Mouse (Mus musculus) intestine, postnatal 0 days (tissue): ENCODE data around the gene Egln1. TPM values are rescaled to one million over a fixed set of nuclear protein-coding genes. Genes with fewer than 3 reads are reported as not detected.

Source experiments
- ATAC-seq: fragments of 200-750 bp; cut with Nextera tagmentation; 2 replicates; pipeline ENCODE4 v1.8.0; 2017; ENCODE audit warnings: mild to moderate bottlenecking, moderate TSS enrichment, moderate library complexity
- H3K27ac ChIP-seq: fragments of 300-500 bp; sonication (generic); 2 replicates; pipeline ENCODE4 v1.5.1; 2014; ENCODE audit warnings: mild to moderate bottlenecking, low read depth, low read length, moderate library complexity
- H3K27me3 ChIP-seq: fragments of 300-500 bp; sonication (generic); replicated peaks from 2 replicates; pipeline ENCODE4 v1.6.1; 2014; ENCODE audit warnings: low read length, mixed read lengths; ENCODE audit not compliant: control insufficient read depth, insufficient read depth
- H3K36me3 ChIP-seq: fragments of 300-500 bp; sonication (generic); 2 replicates; pipeline ENCODE4 v1.6.1; 2014; ENCODE audit warnings: mild to moderate bottlenecking, moderate library complexity; ENCODE audit not compliant: control insufficient read depth, insufficient read depth
- H3K4me1 ChIP-seq: fragments of 300-500 bp; sonication (generic); replicated peaks from 2 replicates; pipeline ENCODE4 v1.6.1; 2014; ENCODE audit warnings: antibody characterized with exemption, low read length, mixed read lengths; ENCODE audit not compliant: control insufficient read depth, insufficient read depth
- H3K4me2 ChIP-seq: fragments of 300-500 bp; sonication (generic); replicated peaks from 2 replicates; pipeline ENCODE4 v1.6.1; 2014; ENCODE audit warnings: low read depth, mild to moderate bottlenecking, moderate library complexity
- H3K4me3 ChIP-seq: fragments of 300-500 bp; sonication (generic); 2 replicates; pipeline ENCODE4 v1.5.1; 2014; ENCODE audit warnings: low read depth, low read length
- H3K9ac ChIP-seq: fragments of 300-500 bp; sonication (generic); 2 replicates; pipeline ENCODE4 v1.6.1; 2014; ENCODE audit warnings: mild to moderate bottlenecking, low read depth, low read length
- H3K9me3 ChIP-seq: fragments of 300-500 bp; sonication (generic); 2 replicates; pipeline ENCODE4 v1.6.1; 2016; ENCODE audit warnings: mixed run types; ENCODE audit not compliant: control insufficient read depth
- CTCF ChIP-seq: sonication (generic); IDR thresholded peaks from 2 replicates; pipeline ENCODE4 v1.5.1; 2016; ENCODE audit warnings: low read depth, mild to moderate bottlenecking, control low read depth, antibody characterized with exemption, moderate library complexity
- WGBS: fragments of 180-500 bp; shearing (Covaris S2); extraction: QIAGEN DNeasy Blood & Tissue Kit; methylation state at CpG from one replicate; pipeline ENCODE4 v1.1.7; 2014; 5-methylcytosine and 5-hydroxymethylcytosine counted together
- polyA plus RNA-seq: library from polyadenylated mRNA; unstranded; fragments of >200 nt; fragmentation: Nextera tagmentation; extraction: Ambion mirVana; gene quantifications from 2 replicates; pipeline ENCODE4 v1.2.1, GENCODE M21; 2015

Egln1 gene
- 8.2 and 8.5 TPM in 2 replicates for polyA plus RNA-seq

DNA sequence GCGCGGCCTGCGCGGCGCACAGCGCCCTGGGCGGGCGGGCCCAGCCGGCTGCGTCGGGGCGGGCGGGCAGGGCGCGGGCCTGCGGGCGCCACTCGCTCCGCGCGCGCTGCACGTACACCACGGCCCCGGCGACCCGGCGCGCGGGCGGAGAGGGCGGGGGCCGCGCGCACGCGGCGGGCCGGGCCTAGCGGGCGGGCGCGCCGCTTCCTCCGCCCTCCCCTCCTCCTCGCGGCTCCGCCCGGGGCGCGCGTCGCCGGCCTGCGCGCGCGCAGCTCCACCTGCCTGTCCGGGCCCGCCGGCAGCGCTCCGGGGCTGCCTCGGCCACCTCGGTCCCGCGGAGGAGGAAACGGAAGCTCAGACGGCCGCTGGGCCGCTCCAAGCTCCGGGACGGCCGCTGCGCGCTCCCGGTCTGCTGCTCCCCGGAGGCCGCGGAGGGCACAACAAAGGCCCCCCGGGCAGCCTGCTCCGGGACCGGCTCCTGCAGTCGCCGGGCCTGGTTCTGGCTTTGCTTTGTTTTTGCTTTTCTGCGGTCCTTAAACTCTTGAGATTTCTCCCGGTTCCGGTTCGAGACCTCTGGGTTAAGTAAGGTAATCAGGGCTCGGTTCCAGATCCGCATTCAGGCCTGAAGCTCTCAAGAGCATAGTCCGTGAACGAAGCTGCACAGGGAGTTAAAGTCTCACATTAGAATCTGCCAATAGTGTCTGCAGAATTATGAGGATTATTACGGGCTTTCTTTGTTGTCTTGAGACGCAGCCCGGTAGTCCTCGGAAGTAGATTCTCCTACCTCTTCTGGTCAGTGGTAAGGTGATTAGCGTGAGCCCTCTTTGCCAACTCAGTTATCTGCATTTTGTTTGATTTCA lies at the start of gene Egln1:
TSS of gene Egln1 (minus strand) at position 116 of the 860 bp plus-strand sequence.
- Histone ChIP-seq H3K27ac (peak within 1 kb of the TSS; percentile 90), H3K9me3 (no peaks in the 10 kb centered on the region), H3K36me3 (no peaks in the 10 kb centered on the region), H3K4me1 (peaks cover 5% of the 10 kb centered on the region; the same call in 1 of the 2 replicates), H3K4me3 (peak within 1 kb of the TSS; percentile 78), H3K27me3 (no peaks in the 10 kb centered on the region), H3K4me2 (peak within 1 kb of the TSS; percentile 72), H3K9ac (peak within 1 kb of the TSS; percentile 71)
- WGBS: under 1% methylated on average over 56 of the region's 98 CpGs
- TF ChIP-seq CTCF: peak; percentile 25; the same call in 1 of the 2 replicates
- ATAC-seq: peak; percentile 90

- Histone ChIP-seq H3K36me3 (no peaks in the 10 kb centered on the region), H3K4me2 (no peak overlapping the region), H3K9me3 (no peaks in the 10 kb centered on the region), H3K9ac (no peak overlapping the region), H3K27me3 (no peaks in the 10 kb centered on the region; the same call in 1 of the 2 replicates), H3K27ac (no peak overlapping the region), H3K4me3 (no peak overlapping the region), H3K4me1 (no peaks in the 10 kb centered on the region)
- ATAC-seq: no peak
- no peak for TF ChIP-seq CTCF
- WGBS: 78% methylated on average over 2 of the region's 2 CpGs
Observed at GRCm38 (mm10) chr8:124995776-124996175, 46.7 kb upstream of the Egln1 start.

DNA sequence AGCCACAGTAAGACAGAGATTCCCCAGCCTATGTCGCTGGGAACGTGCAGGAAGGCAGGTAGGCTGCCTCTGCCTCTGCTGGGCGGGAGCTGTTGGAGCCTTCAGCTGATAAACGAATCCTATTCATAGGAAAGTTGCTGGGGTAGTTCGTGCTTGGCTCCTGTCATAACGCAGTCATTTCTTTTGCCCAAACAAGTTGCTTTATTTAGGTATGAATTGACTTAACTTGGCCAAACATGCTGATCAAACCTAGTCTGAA lies 42.5 kb upstream of the Egln1 start:
- H3K9ac ChIP-seq: no peak overlapping the region
- no peaks in the 10 kb centered on the region for H3K4me1 ChIP-seq
- no peak overlapping the region for H3K27ac ChIP-seq
- H3K4me2 ChIP-seq: peak overlapping the region; percentile 63
- TF ChIP-seq CTCF: no peak
- no peak for ATAC-seq
- WGBS: 13% methylated on average over 6 of the region's 6 CpGs
- H3K9me3 ChIP-seq: no peaks in the 10 kb centered on the region
- no peaks in the 10 kb centered on the region for H3K36me3 ChIP-seq
- peak overlapping the region; percentile 31; the same call in 1 of the 2 replicates for H3K4me3 ChIP-seq
- H3K27me3 ChIP-seq: no peaks in the 10 kb centered on the region; the same call in 1 of the 2 replicates

- no peaks in the 10 kb centered on the region for H3K9me3 ChIP-seq
- TF ChIP-seq CTCF: no peak
- 6% methylated on average over 17 of the region's 17 CpGs for WGBS
- ATAC-seq: no peak
- peak overlapping the region; percentile 31 for H3K4me3 ChIP-seq
- no peak overlapping the region for H3K9ac ChIP-seq
- H3K27me3 ChIP-seq: no peaks in the 10 kb centered on the region; the same call in 1 of the 2 replicates
- no peaks in the 10 kb centered on the region for H3K4me1 ChIP-seq
- H3K27ac ChIP-seq: no peak overlapping the region
- H3K36me3 ChIP-seq: no peaks in the 10 kb centered on the region
- H3K4me2 ChIP-seq: peak overlapping the region; percentile 63
Observed at GRCm38 (mm10) chr8:124990923-124991667, 42.0 kb upstream of the Egln1 start.

GRCm38 (mm10) chr8:124980828-124981227 lies 31.7 kb upstream of the Egln1 start:
- WGBS: 83% methylated on average over 8 of the region's 8 CpGs
- H3K4me2 ChIP-seq: no peak overlapping the region
- no peak overlapping the region for H3K27ac ChIP-seq
- no peaks in the 10 kb centered on the region for H3K36me3 ChIP-seq
- no peaks in the 10 kb centered on the region for H3K27me3 ChIP-seq
- peak; percentile 24 for TF ChIP-seq CTCF
- H3K4me1 ChIP-seq: no peaks in the 10 kb centered on the region
- H3K9me3 ChIP-seq: 0 out of 2 replicates have a peak, but pooled peaks cover 2% of the 10 kb centered on the region
- no peak for ATAC-seq
- H3K4me3 ChIP-seq: no peak overlapping the region
- no peak overlapping the region for H3K9ac ChIP-seq

GRCm38 (mm10) chr8:124980036-124980435 lies 30.9 kb upstream of the Egln1 start:
- Histone ChIP-seq H3K4me2 (no peak overlapping the region), H3K27ac (no peak overlapping the region), H3K9ac (no peak overlapping the region), H3K4me3 (no peak overlapping the region), H3K27me3 (no peaks in the 10 kb centered on the region), H3K4me1 (no peaks in the 10 kb centered on the region), H3K36me3 (no peaks in the 10 kb centered on the region), H3K9me3 (0 out of 2 replicates have a peak, but pooled peaks cover 2% of the 10 kb centered on the region)
- ATAC-seq: no peak
- 98% methylated on average over 3 of the region's 3 CpGs for WGBS
- TF ChIP-seq CTCF: peak; percentile 54
